Mouse (Mus musculus) CH12.LX (cell line): ENCODE data around the gene 4930595D18Rik. TPM values are rescaled to one million over a fixed set of nuclear protein-coding genes. Genes with fewer than 3 reads are reported as not detected.

Source experiments
- DNase-seq: peaks from one replicate; pipeline ENCODE4 v3.0.0-alpha.2; 2013; ENCODE audit errors: extremely low read depth
- H3K27ac ChIP-seq: 2 replicates; pipeline ENCODE4 v1.5.1; 2012; ENCODE audit warnings: low read depth, mild to moderate bottlenecking, control low read depth, moderate library complexity; ENCODE audit not compliant: insufficient read depth
- H3K27me3 ChIP-seq: replicated peaks from 2 replicates; pipeline ENCODE3; 2012; ENCODE audit warnings: inconsistent platforms
- H3K36me3 ChIP-seq, 2 experiments: replicated peaks in 1 of 2; 2 replicates each; pipeline versions ENCODE3 to v1.6.1; 2012; ENCODE audit warnings: inconsistent platforms in 1 of 2, low read length in 1 of 2, mild to moderate bottlenecking in 1 of 2, mixed read lengths in 1 of 2, moderate library complexity in 1 of 2; ENCODE audit not compliant: control insufficient read depth in 1 of 2, insufficient read depth in 1 of 2
- H3K4me1 ChIP-seq, 2 experiments: 2 replicates each; pipeline ENCODE4 v1.6.1; 2012; ENCODE audit warnings: inconsistent platforms in 1 of 2, moderate library complexity in 1 of 2; ENCODE audit not compliant: insufficient read depth in 2 of 2, control insufficient read depth in 1 of 2
- H3K4me2 ChIP-seq: 2 replicates; pipeline ENCODE4 v1.6.1; 2012; ENCODE audit warnings: low read depth, mild to moderate bottlenecking, control low read depth; ENCODE audit not compliant: poor library complexity, insufficient read depth, severe bottlenecking
- H3K4me3 ChIP-seq, 3 experiments: fragments of 150-350 bp in 1 of 3; sonication (generic) in 1 of 3; replicated peaks in 1 of 3; 2 replicates each; pipeline versions ENCODE3 to v1.5.1; 2011 to 2012; ENCODE audit warnings: low read depth in 2 of 3, low read length in 2 of 3, mild to moderate bottlenecking in 2 of 3, moderate library complexity in 2 of 3, control low read depth in 1 of 3, improper control_type of control experiment in 1 of 3, inconsistent platforms in 1 of 3, mixed read lengths in 1 of 3; ENCODE audit not compliant: poor library complexity in 1 of 3
- H3K79me2 ChIP-seq: replicated peaks from 2 replicates; pipeline ENCODE4 v1.6.1; 2012; ENCODE audit warnings: mild to moderate bottlenecking, moderate library complexity; ENCODE audit not compliant: control insufficient read depth, poor library complexity, insufficient read depth, severe bottlenecking; ENCODE audit errors: extremely low read depth
- H3K9ac ChIP-seq: 2 replicates; pipeline ENCODE4 v1.6.1; 2012; ENCODE audit warnings: low read depth, mild to moderate bottlenecking, control low read depth, moderate library complexity; ENCODE audit not compliant: insufficient read depth
- H3K9me3 ChIP-seq: replicated peaks from 2 replicates; pipeline ENCODE3; 2012; ENCODE audit warnings: low read length, inconsistent platforms, mixed read lengths
- BHLHE40 ChIP-seq: IDR thresholded peaks from 2 replicates; pipeline ENCODE4 v1.6.1; 2011; ENCODE audit warnings: mild to moderate bottlenecking, low read depth, low read length, improper control_type of control experiment
- CHD1 ChIP-seq: IDR thresholded peaks from 2 replicates; pipeline ENCODE4 v1.6.1; 2012; ENCODE audit warnings: low read depth, low read length, improper control_type of control experiment, inconsistent platforms
- CHD2 ChIP-seq: IDR thresholded peaks from 2 replicates; pipeline ENCODE4 v1.6.1; 2011; ENCODE audit warnings: low read length, improper control_type of control experiment
- CTCF ChIP-seq, 2 experiments: IDR thresholded peaks in 1 of 2; conservative IDR thresholded peaks in 1 of 2; 2 replicates each; pipeline ENCODE4 v1.5.1; 2011 to 2012; ENCODE audit warnings: low read depth in 2 of 2, low read length in 2 of 2, improper control_type of control experiment in 1 of 2, inconsistent platforms in 1 of 2, mild to moderate bottlenecking in 1 of 2, moderate library complexity in 1 of 2
- E2F4 ChIP-seq: IDR thresholded peaks from 2 replicates; pipeline ENCODE4 v1.6.1; 2011; ENCODE audit warnings: low read depth, low read length, improper control_type of control experiment; ENCODE audit not compliant: insufficient replicate concordance
- ELF1 ChIP-seq: IDR thresholded peaks from 2 replicates; pipeline ENCODE4 v1.6.1; 2014; ENCODE audit warnings: low read depth, mild to moderate bottlenecking, inconsistent platforms, low read length, improper control_type of control experiment
- EP300 ChIP-seq: IDR thresholded peaks from 2 replicates; pipeline ENCODE4 v1.6.1; 2011; ENCODE audit warnings: low read length, improper control_type of control experiment
- ETS1 ChIP-seq: conservative IDR thresholded peaks from 2 replicates; pipeline ENCODE4 v1.6.1; 2012; ENCODE audit warnings: low read depth, mild to moderate bottlenecking, inconsistent platforms, low read length, improper control_type of control experiment, moderate library complexity
- GABPA ChIP-seq: IDR thresholded peaks from 2 replicates; pipeline ENCODE4 v1.6.1; 2012; ENCODE audit warnings: low read depth, low read length, improper control_type of control experiment, inconsistent platforms; ENCODE audit not compliant: insufficient replicate concordance
- HCFC1 ChIP-seq: IDR thresholded peaks from 2 replicates; pipeline ENCODE4 v1.6.1; 2012; ENCODE audit warnings: low read depth, mild to moderate bottlenecking, inconsistent platforms, low read length, improper control_type of control experiment
- IRF4 ChIP-seq: IDR thresholded peaks from 2 replicates; pipeline ENCODE4 v1.6.1; 2014; ENCODE audit warnings: low read depth, mild to moderate bottlenecking, inconsistent platforms, low read length, improper control_type of control experiment
- JUN ChIP-seq: IDR thresholded peaks from 2 replicates; pipeline ENCODE4 v1.6.1; 2011; ENCODE audit warnings: low read depth, mild to moderate bottlenecking, low read length, improper control_type of control experiment, moderate library complexity; ENCODE audit not compliant: insufficient read depth
- JUND ChIP-seq: conservative IDR thresholded peaks from 2 replicates; pipeline ENCODE4 v1.6.1; 2011; ENCODE audit warnings: low read depth, low read length, improper control_type of control experiment
- KAT2A ChIP-seq: IDR thresholded peaks from 2 replicates; pipeline ENCODE4 v1.6.1; 2012; ENCODE audit warnings: low read length, improper control_type of control experiment, inconsistent platforms; ENCODE audit not compliant: insufficient replicate concordance
- MAFK ChIP-seq: IDR thresholded peaks from 2 replicates; pipeline ENCODE4 v1.6.1; 2011; ENCODE audit warnings: low read length, improper control_type of control experiment; ENCODE audit not compliant: insufficient replicate concordance
- MAX ChIP-seq: IDR thresholded peaks from 2 replicates; pipeline ENCODE4 v1.6.1; 2011; ENCODE audit warnings: low read length, improper control_type of control experiment
- MAZ ChIP-seq: IDR thresholded peaks from 2 replicates; pipeline ENCODE4 v1.6.1; 2012; ENCODE audit warnings: low read depth, mild to moderate bottlenecking, inconsistent platforms, low read length, improper control_type of control experiment, moderate library complexity
- MEF2A ChIP-seq: IDR thresholded peaks from 2 replicates; pipeline ENCODE4 v1.6.1; 2014; ENCODE audit warnings: low read depth, mild to moderate bottlenecking, inconsistent platforms, low read length, improper control_type of control experiment, borderline replicate concordance
- MXI1 ChIP-seq: IDR thresholded peaks from 2 replicates; pipeline ENCODE4 v1.6.1; 2011; ENCODE audit warnings: mild to moderate bottlenecking, low read depth, low read length, improper control_type of control experiment
- MYC ChIP-seq: IDR thresholded peaks from 2 replicates; pipeline ENCODE4 v1.6.1; 2011; ENCODE audit warnings: low read depth, mild to moderate bottlenecking, improper control_type of control experiment, low read length
- NELFE ChIP-seq: IDR thresholded peaks from 2 replicates; pipeline ENCODE4 v1.6.1; 2011; ENCODE audit warnings: low read depth, low read length, improper control_type of control experiment
- NRF1 ChIP-seq: IDR thresholded peaks from 2 replicates; pipeline ENCODE4 v1.6.1; 2014; ENCODE audit warnings: low read depth, mild to moderate bottlenecking, inconsistent platforms, low read length, improper control_type of control experiment, moderate library complexity
- PAX5 ChIP-seq: IDR thresholded peaks from 2 replicates; pipeline ENCODE4 v1.6.1; 2012; ENCODE audit warnings: low read length, inconsistent platforms, mixed read lengths
- POLR2A ChIP-seq: IDR thresholded peaks from 2 replicates; pipeline ENCODE4 v1.6.1; 2011; ENCODE audit warnings: low read depth, mild to moderate bottlenecking, improper control_type of control experiment, low read length
- POLR2AphosphoS2 ChIP-seq: IDR thresholded peaks from 2 replicates; pipeline ENCODE4 v1.6.1; 2011; ENCODE audit warnings: low read depth, low read length, improper control_type of control experiment
- RAD21 ChIP-seq: IDR thresholded peaks from 2 replicates; pipeline ENCODE4 v1.6.1; 2011; ENCODE audit warnings: low read depth, mild to moderate bottlenecking, low read length, improper control_type of control experiment, moderate library complexity
- RCOR1 ChIP-seq: conservative IDR thresholded peaks from 2 replicates; pipeline ENCODE4 v1.6.1; 2012; ENCODE audit warnings: low read depth, mild to moderate bottlenecking, inconsistent platforms, low read length, improper control_type of control experiment
- SIN3A ChIP-seq: IDR thresholded peaks from 2 replicates; pipeline ENCODE4 v1.6.1; 2012; ENCODE audit warnings: low read length, improper control_type of control experiment, inconsistent platforms
- SMC3 ChIP-seq: IDR thresholded peaks from 2 replicates; pipeline ENCODE4 v1.6.1; 2011; ENCODE audit warnings: low read depth, low read length, improper control_type of control experiment
- TBP ChIP-seq: conservative IDR thresholded peaks from 2 replicates; pipeline ENCODE4 v1.6.1; 2011; ENCODE audit warnings: low read depth, low read length, improper control_type of control experiment
- TCF12 ChIP-seq: IDR thresholded peaks from 2 replicates; pipeline ENCODE4 v1.6.1; 2014; ENCODE audit warnings: low read depth, mild to moderate bottlenecking, inconsistent platforms, low read length, improper control_type of control experiment
- UBTF ChIP-seq: IDR thresholded peaks from 2 replicates; pipeline ENCODE4 v1.6.1; 2012; ENCODE audit warnings: low read depth, mild to moderate bottlenecking, inconsistent platforms, low read length, improper control_type of control experiment, moderate library complexity
- USF1 ChIP-seq: IDR thresholded peaks from 2 replicates; pipeline ENCODE4 v1.6.1; 2014; ENCODE audit warnings: low read depth, mild to moderate bottlenecking, inconsistent platforms, low read length, improper control_type of control experiment
- USF2 ChIP-seq: conservative IDR thresholded peaks from 2 replicates; pipeline ENCODE4 v1.6.1; 2011; ENCODE audit warnings: low read depth, low read length, improper control_type of control experiment
- ZC3H11A ChIP-seq: IDR thresholded peaks from 2 replicates; pipeline ENCODE4 v1.6.1; 2012; ENCODE audit warnings: low read depth, mild to moderate bottlenecking, inconsistent platforms, low read length, improper control_type of control experiment
- ZKSCAN1 ChIP-seq: IDR thresholded peaks from 2 replicates; pipeline ENCODE4 v1.6.1; 2012; ENCODE audit warnings: low read depth, inconsistent platforms, low read length, improper control_type of control experiment, borderline replicate concordance
- ZMIZ1 ChIP-seq: IDR thresholded peaks from 2 replicates; pipeline ENCODE4 v1.6.1; 2012; ENCODE audit warnings: low read depth, mild to moderate bottlenecking, inconsistent platforms, low read length, improper control_type of control experiment
- ZNF384 ChIP-seq: IDR thresholded peaks from 2 replicates; pipeline ENCODE4 v1.6.1; 2012; ENCODE audit warnings: low read depth, low read length, improper control_type of control experiment, inconsistent platforms
- dilution Hi-C: fragments of 300-500 bp; cut with MboI; formaldehyde crosslinking; loops from 2 replicates; pipeline ENCODE4 v1.14.3; 2020; ENCODE audit warnings: low sequenced_read_pairs; ENCODE audit not compliant: extremely low pct_unique_long_range_greater_than_20kb, extremely low pct_ligation_motif_present
- in situ Hi-C: fragments of 300-500 bp; cut with MboI; formaldehyde crosslinking; loops from 3 replicates; pipeline ENCODE4 v1.14.3; 2019; ENCODE audit warnings: low sequenced_read_pairs, low pct_ligation_motif_present, low pct_unique_long_range_greater_than_20kb, mixed read lengths
- polyA plus RNA-seq: library from polyadenylated mRNA; unstranded; fragments of >175 nt; gene quantifications from 2 replicates; pipeline ENCODE4 v1.2.1, GENCODE M21; 2012; ENCODE audit warnings: low read depth; ENCODE audit not compliant: insufficient read length
- total RNA-seq, 2 experiments: library from RNA; depleted of rRNA; stranded (reverse); fragments of 300-350 nt in 1 of 2; fragments of >200 nt in 1 of 2; gene quantifications; 2 replicates each; pipeline ENCODE4 v1.2.3; 2012 to 2014

Gene 4930595D18Rik
- total and polyA plus RNA-seq, 3 experiments, result 0.57 TPM; not detected in 2

DNA sequence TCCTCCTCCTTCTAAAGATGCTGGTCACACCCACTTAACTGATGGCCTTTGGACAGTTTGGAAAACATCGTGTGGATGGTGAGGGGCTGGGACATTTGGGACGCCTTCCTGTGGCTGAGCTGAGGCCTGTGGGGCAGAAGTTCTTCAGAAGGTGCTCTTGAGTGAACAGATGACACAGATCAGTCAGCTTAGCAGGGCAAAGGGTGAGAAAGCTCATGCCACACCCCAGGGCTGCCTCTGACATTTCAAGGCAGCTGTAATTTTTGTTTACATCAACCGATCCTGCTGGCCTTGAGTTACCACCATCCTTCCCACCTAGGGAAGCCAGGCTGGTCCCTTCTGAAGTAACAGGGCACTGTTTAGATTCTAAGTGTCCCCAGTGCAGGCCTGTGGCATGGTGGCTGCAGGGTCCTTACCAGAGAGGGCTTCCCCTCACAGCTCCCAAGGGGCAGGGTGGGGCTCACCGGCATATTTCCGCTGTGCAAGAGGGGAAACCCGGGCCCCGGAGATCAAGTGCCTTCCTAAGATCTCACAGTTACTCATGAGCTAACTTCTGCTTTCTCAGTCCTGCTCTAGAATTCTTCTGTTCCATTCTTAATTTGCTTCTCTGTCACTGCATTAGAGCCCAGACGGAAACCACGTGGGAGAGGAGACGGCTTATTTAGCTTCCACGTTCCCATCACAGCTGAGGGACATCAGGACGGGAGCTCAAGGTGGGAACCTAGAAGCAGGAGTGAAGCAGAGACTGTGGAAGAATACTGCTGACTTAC, 24.4 kb downstream of the 4930595D18Rik start:
- H3K9me3 ChIP-seq, result no peaks in the 10 kb centered on the region
- in situ Hi-C loops (loop anchor here (10.0 kb wide), 1 partner anchor 95 kb away; no protein-coding TSS in a partner anchor), dilution Hi-C loops (no loop called here)
- peak overlapping the region; percentile 89 for H3K4me2 ChIP-seq
- TF ChIP-seq MYC, result peak; percentile 98
- 0 out of 2 replicates have a peak, but pooled peaks have one; percentile 27 for TF ChIP-seq E2F4
- TF ChIP-seq CHD1, result peak; percentile 30; the same call in 1 of the 2 replicates
- no peak; the same call in 1 of the 2 replicates for TF ChIP-seq POLR2AphosphoS2
- TF ChIP-seq HCFC1, result peak; percentile 56
- no peak for TF ChIP-seq JUN
- TF ChIP-seq SMC3, result peak; percentile 22; the same call in 1 of the 2 replicates
- peak; percentile 81 for TF ChIP-seq NELFE
- peak; percentile 81 for TF ChIP-seq BHLHE40
- peak; percentile 60 for TF ChIP-seq USF2
- no peak for TF ChIP-seq ZC3H11A
- no peak for TF ChIP-seq ZMIZ1
- peak; percentile 89 for TF ChIP-seq MEF2A
- no peak; the same call in 1 of the 2 replicates for TF ChIP-seq ZNF384
- no peak for TF ChIP-seq GABPA
- TF ChIP-seq ELF1, result peak; percentile 64
- TF ChIP-seq MAZ, result peak; percentile 76
- peak; percentile 77; the same call in 1 of the 2 replicates for TF ChIP-seq RCOR1
- peak; percentile 82 for TF ChIP-seq TCF12
- peak; percentile 91 for TF ChIP-seq TBP
- TF ChIP-seq UBTF, result no peak
- peak; percentile 69 for TF ChIP-seq USF1
- TF ChIP-seq SIN3A, result peak; percentile 95
- TF ChIP-seq POLR2A, result peak; percentile 81
- TF ChIP-seq ZKSCAN1, result no peak
- peak; percentile 86 for TF ChIP-seq CHD2
- TF ChIP-seq MAFK, result peak; percentile 39; the same call in 1 of the 2 replicates
- peak; percentile 34; the same call in 1 of the 2 replicates for TF ChIP-seq NRF1
- TF ChIP-seq EP300, result peak; percentile 87
- TF ChIP-seq PAX5, result no peak
- TF ChIP-seq RAD21, result no peak; the same call in 1 of the 2 replicates
- TF ChIP-seq IRF4, result peak; percentile 84
- peak; percentile 98 for TF ChIP-seq MXI1
- no peak for TF ChIP-seq CTCF (conservative IDR thresholded peaks at IDR 0.05 in 1 of 2, IDR thresholded peaks at IDR 0.05 in 1 of 2; ENCODE audit: low read depth in 2 of 2, low read length in 2 of 2)
- TF ChIP-seq KAT2A, result peak; percentile 76
- 0 out of 2 replicates have a peak, but pooled peaks have one; percentile 25 for TF ChIP-seq JUND
- peak; percentile 98 for TF ChIP-seq MAX
- peak; percentile 96 for TF ChIP-seq ETS1
- peaks cover 0 to 4% of the 10 kb centered on the region in 2 experiments for H3K36me3 ChIP-seq
- H3K79me2 ChIP-seq, result peaks cover 20% of the 10 kb centered on the region
- no peaks in the 10 kb centered on the region for H3K27me3 ChIP-seq
- DNase-seq, result peak; percentile 97
- peaks cover 14 to 46% of the 10 kb centered on the region in 2 experiments for H3K4me1 ChIP-seq
- H3K4me3 ChIP-seq, result peak overlapping the region; percentile 71 to 78 (median 72)
- H3K27ac ChIP-seq, result peak overlapping the region; percentile 96
- H3K9ac ChIP-seq, result peak overlapping the region; percentile 78
